Mouse (Mus musculus) lung, embryonic 14.5 days (tissue): ENCODE measurements around the gene Kcnq1. TPM values are rescaled to one million over a fixed set of nuclear protein-coding genes. Genes with fewer than 3 reads are reported as not detected.

Experiments used
- ATAC-seq: fragments of 200-750 bp; cut with Nextera tagmentation; 2 replicates; pipeline ENCODE4 v1.8.0; 2017; ENCODE audit warnings: mild to moderate bottlenecking, moderate TSS enrichment, moderate library complexity; ENCODE audit not compliant: insufficient read depth
- DNase-seq: peaks from one replicate; pipeline ENCODE4 v3.0.0-alpha.2; 2015
- H3K27ac ChIP-seq: fragments of 300-500 bp; sonication (generic); 2 replicates; pipeline ENCODE4 v1.5.1; 2014; ENCODE audit warnings: low read depth, mild to moderate bottlenecking, moderate library complexity
- H3K27me3 ChIP-seq: fragments of 300-500 bp; sonication (generic); 2 replicates; pipeline ENCODE4 v1.6.1; 2014; ENCODE audit warnings: low read length, control low read depth; ENCODE audit not compliant: insufficient read depth
- H3K36me3 ChIP-seq: fragments of 300-500 bp; sonication (generic); 2 replicates; pipeline ENCODE4 v1.6.1; 2014; ENCODE audit warnings: control low read depth; ENCODE audit not compliant: insufficient read depth
- H3K4me1 ChIP-seq: fragments of 300-500 bp; sonication (generic); 2 replicates; pipeline ENCODE4 v1.6.1; 2014; ENCODE audit warnings: antibody characterized with exemption, control low read depth; ENCODE audit not compliant: insufficient read depth
- H3K4me2 ChIP-seq: fragments of 300-500 bp; sonication (generic); 2 replicates; pipeline ENCODE4 v1.6.1; 2014; ENCODE audit warnings: mild to moderate bottlenecking
- H3K4me3 ChIP-seq: fragments of 300-500 bp; sonication (generic); 2 replicates; pipeline ENCODE4 v1.5.1; 2014; ENCODE audit warnings: low read depth, low read length
- H3K9ac ChIP-seq: fragments of 300-500 bp; sonication (generic); 2 replicates; pipeline ENCODE4 v1.6.1; 2014
- H3K9me3 ChIP-seq: fragments of 300-500 bp; sonication (generic); 2 replicates; pipeline ENCODE4 v1.6.1; 2016; ENCODE audit warnings: low read depth, low read length, control low read depth
- CTCF ChIP-seq: IDR thresholded peaks from 2 replicates; pipeline ENCODE4 v1.5.1; 2016; ENCODE audit warnings: antibody characterized with exemption, low read depth
- WGBS: fragments of 180-500 bp; shearing (Covaris S2); extraction: QIAGEN DNeasy Blood & Tissue Kit; methylation state at CpG from one replicate; pipeline ENCODE4 v1.1.7; 2014; 5-methylcytosine and 5-hydroxymethylcytosine counted together
- polyA plus RNA-seq: library from polyadenylated mRNA; unstranded; fragments of >200 nt; fragmentation: Nextera tagmentation; extraction: Ambion mirVana; gene quantifications from 2 replicates; pipeline ENCODE4 v1.2.1, GENCODE M21; 2014

The Kcnq1 gene
- polyA plus RNA-seq, 1 experiment from 2014 or later, result 5.3 TPM

DNA sequence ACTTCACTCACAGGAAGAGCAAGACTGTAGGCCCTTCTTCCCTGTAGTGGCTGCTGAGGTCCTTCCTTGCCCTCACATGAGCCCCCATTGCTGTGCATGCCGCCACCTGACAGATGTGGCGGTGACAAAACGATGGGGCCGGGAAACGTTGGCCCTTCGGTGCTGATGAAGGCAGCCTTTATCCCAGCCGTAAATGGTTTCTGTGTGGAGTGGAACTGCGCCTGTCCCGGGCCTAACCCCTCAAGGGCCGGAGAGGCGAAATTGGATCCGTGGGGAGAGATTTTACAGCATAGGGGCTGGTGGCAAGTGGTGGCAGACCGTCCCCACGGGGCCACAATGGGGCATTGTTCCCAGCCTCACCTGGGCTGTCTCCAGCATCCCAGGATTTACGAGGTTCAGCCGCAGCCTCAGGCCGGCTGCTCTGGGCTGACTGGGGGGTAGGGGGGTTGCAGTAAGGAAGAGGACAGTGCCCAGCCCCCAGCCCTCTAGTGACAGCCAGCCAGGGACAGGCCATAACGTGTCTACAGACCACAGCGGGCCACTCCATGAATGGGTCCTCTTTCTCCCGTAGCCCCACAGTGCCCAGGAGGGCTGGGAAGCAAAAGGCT, 274.4 kb downstream of the Kcnq1 start:
- Histone ChIP-seq H3K9me3 (no peaks in the 10 kb centered on the region), H3K9ac (no peak overlapping the region), H3K4me3 (no peak overlapping the region), H3K27me3 (no peaks in the 10 kb centered on the region), H3K4me2 (no peak overlapping the region), H3K36me3 (no peaks in the 10 kb centered on the region), H3K4me1 (no peaks in the 10 kb centered on the region), H3K27ac (no peak overlapping the region)
- TF ChIP-seq CTCF, result no peak
- ATAC-seq (no peak), DNase-seq (no peak)
- WGBS, result 59% methylated on average over 20 of the region's 20 CpGs

GRCm38 (mm10) chr7:143386632-143387031, 280.5 kb downstream of the Kcnq1 start:
- DNase-seq (no peak), ATAC-seq (no peak)
- H3K4me1 ChIP-seq, result peaks cover 23% of the 10 kb centered on the region
- H3K36me3 ChIP-seq, result no peaks in the 10 kb centered on the region
- H3K9ac ChIP-seq, result no peak overlapping the region
- H3K9me3 ChIP-seq, result no peaks in the 10 kb centered on the region
- H3K4me3 ChIP-seq, result no peak overlapping the region
- no peak for TF ChIP-seq CTCF
- H3K4me2 ChIP-seq, result no peak overlapping the region
- H3K27ac ChIP-seq, result no peak overlapping the region
- H3K27me3 ChIP-seq, result no peaks in the 10 kb centered on the region
- 15% methylated on average over 1 of the region's 1 CpGs for WGBS

DNA sequence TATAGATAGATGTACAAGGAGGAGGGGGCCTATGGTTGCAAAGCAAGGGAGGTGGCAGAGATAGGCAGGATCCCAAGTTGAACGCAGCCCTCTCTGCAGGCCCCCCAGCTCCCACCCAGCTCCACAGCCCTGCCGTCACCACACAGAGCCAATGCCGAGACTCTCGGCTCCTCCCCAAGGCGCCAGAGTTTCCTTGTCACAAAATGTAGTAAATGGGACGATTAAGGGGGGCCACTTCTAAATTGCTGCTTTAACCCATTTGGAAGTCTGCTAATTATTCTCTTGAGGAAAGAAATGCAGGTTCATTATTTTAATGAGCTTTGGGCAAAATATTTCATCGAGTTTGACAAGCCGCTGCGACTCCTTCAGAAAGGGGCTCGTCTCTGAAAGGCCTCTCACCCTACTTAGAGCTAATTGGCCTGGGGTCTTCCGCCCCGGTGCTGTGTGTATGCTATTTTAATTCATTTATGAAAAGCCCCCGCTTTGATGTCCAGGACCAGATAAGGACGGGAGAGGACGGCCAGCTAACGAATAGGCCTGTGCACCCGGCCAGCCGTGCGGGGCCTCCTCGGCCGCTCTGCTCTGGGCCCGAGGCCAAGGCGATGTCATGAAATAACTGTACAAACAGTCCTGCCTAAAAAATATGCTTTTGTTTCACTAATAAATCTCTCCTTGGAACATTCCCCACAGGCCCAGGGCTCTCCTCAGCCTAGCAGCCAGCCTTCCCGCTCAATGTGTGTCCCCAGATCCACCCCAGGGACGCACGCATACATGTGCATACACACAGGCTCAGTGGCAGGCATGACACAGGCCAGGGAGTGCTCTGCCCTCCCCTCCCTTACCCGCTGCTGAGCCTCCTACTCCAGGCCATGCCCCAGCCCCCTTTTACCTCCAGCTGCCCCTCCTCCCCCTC, 282.9 kb downstream of the Kcnq1 start:
- no peaks in the 10 kb centered on the region for H3K9me3 ChIP-seq
- H3K27me3 ChIP-seq, result no peaks in the 10 kb centered on the region
- peak overlapping the region; percentile 40 for H3K4me2 ChIP-seq
- WGBS, result 21% methylated on average over 27 of the region's 27 CpGs
- H3K27ac ChIP-seq, result peak overlapping the region; percentile 94
- H3K9ac ChIP-seq, result no peak overlapping the region; the same call in 1 of the 2 replicates
- no peak for TF ChIP-seq CTCF
- peak; percentile 96 for ATAC-seq
- H3K4me3 ChIP-seq, result no peak overlapping the region
- DNase-seq, result peak; percentile 94
- H3K4me1 ChIP-seq, result peaks cover 23% of the 10 kb centered on the region
- no peaks in the 10 kb centered on the region for H3K36me3 ChIP-seq

- ATAC-seq, result no peak
These were observed 283.7 kb downstream of the Kcnq1 start for GRCm38 (mm10) chr7:143389860-143390259.

GRCm38 (mm10) chr7:143390277-143390948, 284.3 kb downstream of the Kcnq1 start:
- Histone ChIP-seq H3K9me3 (no peaks in the 10 kb centered on the region), H3K4me2 (no peak overlapping the region), H3K27ac (peak overlapping the region; percentile 94; the same call in 1 of the 2 replicates), H3K9ac (no peak overlapping the region), H3K27me3 (no peaks in the 10 kb centered on the region), H3K36me3 (no peaks in the 10 kb centered on the region), H3K4me3 (no peak overlapping the region), H3K4me1 (peaks cover 28% of the 10 kb centered on the region)
- no peak for TF ChIP-seq CTCF
- ATAC-seq, result no peak
- 77% methylated on average over 12 of the region's 12 CpGs for WGBS
- no peak for DNase-seq

More at GRCm38 (mm10) chr7:143389860-143390259, 283.7 kb downstream of the Kcnq1 start:
- Histone ChIP-seq H3K9me3 (no peaks in the 10 kb centered on the region), H3K27me3 (no peaks in the 10 kb centered on the region), H3K4me2 (peak overlapping the region; percentile 40; the same call in 1 of the 2 replicates), H3K9ac (no peak overlapping the region), H3K27ac (peak overlapping the region; percentile 94), H3K4me3 (no peak overlapping the region), H3K36me3 (no peaks in the 10 kb centered on the region), H3K4me1 (peaks cover 23% of the 10 kb centered on the region)
- 19% methylated on average over 2 of the region's 2 CpGs for WGBS
- no peak for TF ChIP-seq CTCF
- peak; percentile 53 for DNase-seq

GRCm38 (mm10) chr7:143395113-143395563, 289.0 kb downstream of the Kcnq1 start:
- peak; percentile 63 for ATAC-seq
- H3K4me1 ChIP-seq, result 0 out of 2 replicates have a peak, but pooled peaks cover 8% of the 10 kb centered on the region
- no peak overlapping the region for H3K27ac ChIP-seq
- no peaks in the 10 kb centered on the region for H3K36me3 ChIP-seq
- no peak overlapping the region for H3K4me3 ChIP-seq
- no peaks in the 10 kb centered on the region for H3K27me3 ChIP-seq
- no peak overlapping the region for H3K4me2 ChIP-seq
- H3K9ac ChIP-seq, result no peak overlapping the region
- DNase-seq, result peak; percentile 33
- TF ChIP-seq CTCF, result no peak
- WGBS, result 40% methylated on average over 9 of the region's 9 CpGs
- H3K9me3 ChIP-seq, result no peaks in the 10 kb centered on the region
